ENCODE assay signal across 11 mouse cellular contexts in genomic region chr4:139231163-139231562, GRCm38 (mm10). TPM values are rescaled to one million over a fixed set of nuclear protein-coding genes. Genes with fewer than 3 reads are reported as not detected.
DNase-seq lines count a peak whose midpoint lies in the region; ATAC-seq and TF ChIP-seq lines count a peak whose summit lies in the region.
"Had no signal": no experiment of that assay in that cellular context is flagged by ENCODE, and none has a peak within 500 bp of the region (broad histone marks: within the 10 kb centered on the region; RNA-seq: fewer than 3 reads in every experiment).

No protein-coding gene starts in this region.

- peaks cover 92% of the 10 kb centered on the region for H3K4me1 ChIP-seq in heart, embryonic 10.5 days
- H3K4me1 ChIP-seq in spleen, adult 2 months (ENCODE audit: control insufficient read depth, insufficient read depth, insufficient read length): peaks cover 10% of the 10 kb centered on the region; the same call in 1 of the 2 replicates
- H3K4me1 ChIP-seq in limb, embryonic 11.5 days (ENCODE audit: control insufficient read depth, insufficient read depth, low read length): peaks cover 37% of the 10 kb centered on the region

- 76% methylated on average over 8 of the region's 8 CpGs for WGBS in heart, embryonic 10.5 days
- WGBS in spleen, adult 2 months: 76% methylated on average over 8 of the region's 8 CpGs
- WGBS in limb, embryonic 11.5 days: 61% methylated on average over 8 of the region's 8 CpGs

- no peak for TF ChIP-seq POLR2A in spleen, adult 2 months (IDR thresholded peaks at IDR 0.05; ENCODE audit: low read depth, low read length)

- no peak for TF ChIP-seq CTCF in spleen, adult 2 months (IDR thresholded peaks at IDR 0.05; ENCODE audit: extremely low read depth, insufficient read depth, insufficient read length, insufficient replicate concordance)

- H3K27ac ChIP-seq in heart, embryonic 10.5 days: 0 out of 2 replicates have a peak overlapping the region, but pooled peaks have one; percentile 17
- peak overlapping the region; percentile 6; the same call in 1 of the 2 replicates for H3K27ac ChIP-seq in spleen, adult 2 months (ENCODE audit: insufficient read depth, low read length)
- peak overlapping the region; percentile 16; the same call in 1 of the 2 replicates for H3K27ac ChIP-seq in limb, embryonic 11.5 days (replicated peaks; ENCODE audit: low read depth, low read length)

- no peaks in the 10 kb centered on the region for H3K27me3 ChIP-seq in heart, embryonic 10.5 days (ENCODE audit: insufficient read depth, poor library complexity, severe bottlenecking)
- no peaks in the 10 kb centered on the region for H3K27me3 ChIP-seq in spleen, adult 2 months (ENCODE audit: control insufficient read depth, insufficient read depth, low read length)
- H3K27me3 ChIP-seq in limb, embryonic 11.5 days (ENCODE audit: control insufficient read depth, insufficient read depth, low read length): no peaks in the 10 kb centered on the region

- intact Hi-C loops in left cerebral cortex, postnatal 4 days (cut with DNase I): no loop called here

- H3K9ac ChIP-seq in limb, embryonic 11.5 days (ENCODE audit: low read length): no peak overlapping the region

- H3K4me3 ChIP-seq in heart, embryonic 10.5 days: no peak overlapping the region
- no peak overlapping the region for H3K4me3 ChIP-seq in spleen, adult 2 months (ENCODE audit: extremely low read depth, insufficient read depth, insufficient read length)
- no peak overlapping the region for H3K4me3 ChIP-seq in limb, embryonic 11.5 days (ENCODE audit: low read depth, low read length)

- no peaks in the 10 kb centered on the region for H3K9me3 ChIP-seq in heart, embryonic 10.5 days
- no peaks in the 10 kb centered on the region for H3K9me3 ChIP-seq in limb, embryonic 11.5 days (ENCODE audit: control insufficient read depth, low read length)

- H3K4me2 ChIP-seq in limb, embryonic 11.5 days (ENCODE audit: low read depth, severe bottlenecking): no peak overlapping the region
- H3K4me2 ChIP-seq: liver, embryonic 11.5 days had no signal

- H3K36me3 ChIP-seq in heart, embryonic 10.5 days: peaks cover 17% of the 10 kb centered on the region
- H3K36me3 ChIP-seq in spleen, adult 2 months (ENCODE audit: control insufficient read depth, insufficient read depth, low read length): peaks cover 5% of the 10 kb centered on the region; the same call in 1 of the 2 replicates
- H3K36me3 ChIP-seq in limb, embryonic 11.5 days (ENCODE audit: control insufficient read depth, insufficient read depth, low read length): no peaks in the 10 kb centered on the region; the same call in none of the 2 replicates

- no peak for DNase-seq in heart, embryonic 10.5 days (ENCODE audit: low spot score)
- no peak for DNase-seq in heart, postnatal 4 days
- no peak for DNase-seq in spleen, adult 2 months (ENCODE audit: low read depth in 1 of 2, low spot score in 2 of 2)
- DNase-seq in spleen, postnatal 4 days (ENCODE audit: low spot score in 2 of 2): no peak
- DNase-seq in limb, embryonic 11.5 days (ENCODE audit: low spot score): no peak
- no peak for DNase-seq in right cerebral cortex, adult 18-20 months
- DNase-seq in left cerebral cortex, postnatal 4 days: no peak
- DNase-seq: midbrain, embryonic 14.5 days had no signal

- ATAC-seq in limb, embryonic 11.5 days (ENCODE audit: insufficient number of reproducible peaks, low FRiP score, low TSS enrichment, low read depth): no peak
- ATAC-seq in CD4-positive, CD25-positive, alpha-beta regulatory T cell, adult 4 months: no peak
- ATAC-seq: hindbrain, postnatal 0 days had no signal

RNA-seq across cellular contexts. Expression of gene Capzb, which starts 38.5 kb away (rescaled TPM):
- polyA plus RNA-seq in heart, embryonic 10.5 days (2016; fragmentation: Nextera tagmentation; extraction: Ambion mirVana): 450 and 452 TPM in 2 replicates
- 100 to 1,000 TPM; 423 to 429 TPM for total RNA-seq in heart, postnatal 4 days (2021)
- 130 and 160 TPM in 2 replicates for polyA plus RNA-seq in spleen, adult 2 months (2012; rRNA removed)
- 278 and 307 TPM in 2 replicates for polyA plus RNA-seq in limb, embryonic 11.5 days (2014; fragmentation: Nextera tagmentation; extraction: Ambion mirVana)
- polyA plus RNA-seq in CD4-positive, CD25-positive, alpha-beta regulatory T cell, adult 4 months (2017; shearing (Covaris generic)): 100 to 1,000 TPM; 479 to 616 TPM
- 100 to 1,000 TPM; 298 to 302 TPM for total RNA-seq in left cerebral cortex, postnatal 4 days (2021)
